Mouse (Mus musculus): Measurements from ENCODE around the gene Ccdc17.

Ccdc17 gene

GRCm38 (mm10) chr4:116596379-116596778, at the start of gene Ccdc17:
TSS of gene Ccdc17 (plus strand) at chr4:116596654.
- DNase-seq: no peak

- DNase-seq: no peak
These were observed 46.0 kb upstream of the Ccdc17 start for GRCm38 (mm10) chr4:116550432-116550831.

GRCm38 (mm10) chr4:116553035-116553434, 43.4 kb upstream of the Ccdc17 start:
- no peak for DNase-seq

GRCm38 (mm10) chr4:116555413-116556300, 40.8 kb upstream of the Ccdc17 start, which contains the start of gene Tmem69:
TSS of gene Tmem69 (minus strand) at chr4:116555936.
- peak; percentile 74 to 85 for DNase-seq

- peak; percentile 94 to 95 for DNase-seq
These were observed 39.7 kb upstream of the Ccdc17 start for GRCm38 (mm10) chr4:116556561-116557305.

- DNase-seq: peak; percentile 97 to 98
These were observed 38.9 kb upstream of the Ccdc17 start, which contains the start of gene Gpbp1l1 for GRCm38 (mm10) chr4:116557306-116558121. TSS of gene Gpbp1l1 (plus strand) at chr4:116557658.

- DNase-seq: no peak
These were observed 38.1 kb upstream of the Ccdc17 start for GRCm38 (mm10) chr4:116558151-116558882.

- no peak for DNase-seq
These were observed 661 bp upstream of the Ccdc17 start for GRCm38 (mm10) chr4:116595793-116596192.

GRCm38 (mm10) chr4:116596978-116597881, 776 bp downstream of the Ccdc17 start:
- DNase-seq: peak; percentile 91 to 93

GRCm38 (mm10) chr4:116612621-116613020, 16.2 kb downstream of the Ccdc17 start:
- no peak for DNase-seq

- DNase-seq: no peak
These were observed 18.8 kb downstream of the Ccdc17 start for GRCm38 (mm10) chr4:116615237-116615636.

GRCm38 (mm10) chr4:116624831-116625230, 28.4 kb downstream of the Ccdc17 start:
- no peak for DNase-seq

GRCm38 (mm10) chr4:116626658-116627358, 30.4 kb downstream of the Ccdc17 start:
- peak; percentile 64 to 77 for DNase-seq

GRCm38 (mm10) chr4:116627359-116627716, 30.9 kb downstream of the Ccdc17 start:
- peak; percentile 90 to 94 for DNase-seq

GRCm38 (mm10) chr4:116627722-116628662, 31.5 kb downstream of the Ccdc17 start, which contains the start of gene Nasp:
TSS of gene Nasp (minus strand) at chr4:116627941.
- DNase-seq: peak; percentile 86

- no peak for DNase-seq
These were observed 38.7 kb downstream of the Ccdc17 start for GRCm38 (mm10) chr4:116635197-116635596.

GRCm38 (mm10) chr4:116638821-116639220, 42.4 kb downstream of the Ccdc17 start:
- DNase-seq: no peak

GRCm38 (mm10) chr4:116642071-116642470, 45.6 kb downstream of the Ccdc17 start:
- no peak for DNase-seq

GRCm38 (mm10) chr4:116644326-116644725, 47.9 kb downstream of the Ccdc17 start:
- no peak for DNase-seq
